Mouse (Mus musculus) C2C12 (cell line): ENCODE results near the gene Plvap. TPM values are rescaled to one million over a fixed set of nuclear protein-coding genes. Genes with fewer than 3 reads are reported as not detected.

Experiments
- H3K27me3 ChIP-seq: one replicate; pipeline ENCODE4 v1.6.1; 2011; ENCODE audit not compliant: control insufficient read depth, insufficient read depth, insufficient read length
- H3K36me3 ChIP-seq: one replicate; pipeline ENCODE4 v1.6.1; 2011; ENCODE audit not compliant: control insufficient read depth, insufficient read depth
- H3K4me3 ChIP-seq: one replicate; pipeline ENCODE4 v1.5.1; 2011; ENCODE audit warnings: mild to moderate bottlenecking, control low read depth; ENCODE audit not compliant: poor library complexity, insufficient read depth, severe bottlenecking
- H3K79me2 ChIP-seq: one replicate; pipeline ENCODE4 v1.6.1; 2011; ENCODE audit not compliant: control insufficient read depth, insufficient read depth
- H3K79me3 ChIP-seq: one replicate; pipeline ENCODE4 v1.6.1; 2011; ENCODE audit warnings: low read depth, control low read depth
- H3ac ChIP-seq: one replicate; pipeline ENCODE3; 2011; ENCODE audit warnings: low read depth; ENCODE audit not compliant: control insufficient read depth, insufficient read length
- CEBPB ChIP-seq: IDR thresholded peaks from one replicate; pipeline ENCODE4 v1.6.1; 2011; ENCODE audit warnings: low read depth, mild to moderate bottlenecking, control low read depth, moderate library complexity
- CTCF ChIP-seq: IDR thresholded peaks from one replicate; pipeline ENCODE4 v1.5.1; 2011; ENCODE audit not compliant: control insufficient read depth, insufficient read depth, insufficient read length
- FOSL1 ChIP-seq: IDR thresholded peaks from one replicate; pipeline ENCODE4 v1.8.0; 2011; ENCODE audit warnings: mild to moderate bottlenecking, low read length; ENCODE audit not compliant: poor library complexity, insufficient read depth, severe bottlenecking
- MAX ChIP-seq: IDR thresholded peaks from one replicate; pipeline ENCODE4 v1.6.1; 2011; ENCODE audit warnings: mild to moderate bottlenecking, control low read depth
- MYOD1 ChIP-seq: IDR thresholded peaks from one replicate; pipeline ENCODE4 v1.6.1; 2011; ENCODE audit warnings: low read depth; ENCODE audit not compliant: control insufficient read depth, insufficient read length
- MYOG ChIP-seq: IDR thresholded peaks from one replicate; pipeline ENCODE4 v1.6.1; 2011; ENCODE audit not compliant: control insufficient read depth, insufficient read length; ENCODE audit errors: extremely low read depth
- USF1 ChIP-seq: IDR thresholded peaks from one replicate; pipeline ENCODE4 v1.6.1; 2011; ENCODE audit warnings: low read depth, mild to moderate bottlenecking, control low read depth, moderate library complexity
- polyA plus RNA-seq: library from polyadenylated mRNA; unstranded; fragments of >200 nt; fragmentation: generic; extraction: Trizol; gene quantifications from one replicate; pipeline ENCODE4 v1.2.1, GENCODE M21; 2012; ENCODE audit warnings: missing spikeins

The Plvap gene
- polyA plus RNA-seq, 1 experiment: 0.07 TPM

DNA sequence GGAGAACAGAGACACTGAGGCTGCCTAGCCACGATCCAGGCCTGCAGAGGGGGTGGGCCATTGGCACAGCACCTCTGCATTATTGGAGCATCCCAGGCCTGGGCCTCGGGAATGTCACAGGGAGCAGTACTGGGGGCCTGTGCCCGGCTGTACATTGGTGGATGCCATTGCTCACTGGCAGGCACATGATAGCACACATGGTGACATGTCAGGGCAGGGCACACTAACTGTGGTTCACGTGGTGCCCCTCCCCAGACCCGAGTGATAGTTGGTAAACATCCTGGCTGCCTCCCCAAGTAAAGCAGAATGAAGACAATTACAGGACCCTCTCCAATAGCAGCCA is 40.7 kb downstream of the Plvap start:
- no peak overlapping the region for H3K4me3 ChIP-seq
- TF ChIP-seq USF1 (no peak), CTCF (no peak), MAX (no peak), FOSL1 (no peak), CEBPB (no peak), MYOG (no peak), MYOD1 (no peak)
- H3K27me3 ChIP-seq: no peaks in the 10 kb centered on the region
- H3ac ChIP-seq: peak overlapping the region; percentile 32
- H3K79me2 ChIP-seq: peaks cover 36% of the 10 kb centered on the region
- H3K36me3 ChIP-seq: peaks cover 26% of the 10 kb centered on the region
- H3K79me3 ChIP-seq: peaks cover 18% of the 10 kb centered on the region

GRCm38 (mm10) chr8:71470146-71470912 is 41.2 kb downstream of the Plvap start:
- Histone ChIP-seq H3ac (peak overlapping the region; percentile 83), H3K27me3 (no peaks in the 10 kb centered on the region), H3K36me3 (peaks cover 23% of the 10 kb centered on the region), H3K79me3 (peaks cover 18% of the 10 kb centered on the region), H3K4me3 (no peak overlapping the region), H3K79me2 (peaks cover 42% of the 10 kb centered on the region)
- TF ChIP-seq FOSL1: no peak
- no peak for TF ChIP-seq CTCF
- no peak for TF ChIP-seq MYOD1
- no peak for TF ChIP-seq MYOG
- TF ChIP-seq USF1: no peak

GRCm38 (mm10) chr8:71469411-71469810 is 42.1 kb downstream of the Plvap start:
- Histone ChIP-seq H3K27me3 (no peaks in the 10 kb centered on the region), H3K79me3 (peaks cover 18% of the 10 kb centered on the region), H3K79me2 (peaks cover 46% of the 10 kb centered on the region), H3K4me3 (peak overlapping the region; percentile 79), H3ac (peak overlapping the region; percentile 83), H3K36me3 (peaks cover 22% of the 10 kb centered on the region)
- TF ChIP-seq MYOG: no peak
- TF ChIP-seq MYOD1: no peak
- TF ChIP-seq CEBPB: no peak
- no peak for TF ChIP-seq USF1
- no peak for TF ChIP-seq MAX
- TF ChIP-seq FOSL1: no peak

DNA sequence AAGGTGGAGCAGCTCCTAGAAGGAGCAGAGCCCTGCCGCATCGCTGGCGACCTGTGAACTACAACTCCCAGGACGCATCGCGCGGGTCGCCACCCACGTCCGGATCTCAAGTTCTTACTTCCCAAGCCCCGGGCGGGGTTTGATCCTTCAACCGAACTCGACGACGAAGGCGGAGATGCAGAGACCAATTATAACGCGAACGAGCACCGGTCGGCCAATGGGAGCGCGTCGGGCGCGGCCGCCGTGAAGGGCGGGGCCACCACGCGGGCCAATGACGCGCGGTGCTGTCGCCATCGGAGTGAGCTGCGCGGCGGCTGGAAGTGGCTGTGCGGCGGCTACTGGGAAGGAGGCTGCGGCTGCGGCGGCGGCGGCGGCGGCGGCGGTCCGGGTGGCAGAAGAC is 42.6 kb downstream of the Plvap start, which contains the start of gene Dda1:
Dda1 (plus strand) TSS at position 284 of the 400 bp plus-strand sequence.
- H3K79me3 ChIP-seq: peaks cover 18% of the 10 kb centered on the region
- no peaks in the 10 kb centered on the region for H3K27me3 ChIP-seq
- H3K4me3 ChIP-seq: peak within 1 kb of the TSS; percentile 79
- peaks cover 20% of the 10 kb centered on the region for H3K36me3 ChIP-seq
- peak within 1 kb of the TSS; percentile 83 for H3ac ChIP-seq
- TF ChIP-seq MYOG: no peak
- peaks cover 46% of the 10 kb centered on the region for H3K79me2 ChIP-seq

GRCm38 (mm10) chr8:71468001-71468400 is 43.6 kb downstream of the Plvap start:
- H3K27me3 ChIP-seq: no peaks in the 10 kb centered on the region
- H3K79me3 ChIP-seq: peaks cover 18% of the 10 kb centered on the region
- H3K36me3 ChIP-seq: peaks cover 15% of the 10 kb centered on the region
- no peak overlapping the region for H3ac ChIP-seq
- peaks cover 46% of the 10 kb centered on the region for H3K79me2 ChIP-seq
- H3K4me3 ChIP-seq: no peak overlapping the region
- TF ChIP-seq USF1 (no peak), MAX (no peak), CTCF (no peak), MYOG (no peak), CEBPB (no peak), MYOD1 (no peak), FOSL1 (no peak)

- Histone ChIP-seq H3ac (no peak overlapping the region), H3K79me3 (peaks cover 18% of the 10 kb centered on the region), H3K36me3 (peaks cover 12% of the 10 kb centered on the region), H3K27me3 (no peaks in the 10 kb centered on the region), H3K4me3 (no peak overlapping the region), H3K79me2 (peaks cover 52% of the 10 kb centered on the region)
- no peak for TF ChIP-seq MAX
- no peak for TF ChIP-seq MYOG
- TF ChIP-seq FOSL1: no peak
- no peak for TF ChIP-seq MYOD1
- TF ChIP-seq CEBPB: no peak
- TF ChIP-seq USF1: no peak
- no peak for TF ChIP-seq CTCF
Observed at GRCm38 (mm10) chr8:71467201-71467600, 44.4 kb downstream of the Plvap start.
